Mouse (Mus musculus) MEL (cell line): ENCODE results near the gene H2afy. TPM values are rescaled to one million over a fixed set of nuclear protein-coding genes. Genes with fewer than 3 reads are reported as not detected.

Source experiments
- DNase-seq: peaks from one replicate; pipeline ENCODE4 v3.0.0; 2011; ENCODE audit warnings: low read depth, low spot score
- H3K27ac ChIP-seq: 2 replicates; pipeline ENCODE4 v1.5.1; 2012; ENCODE audit warnings: low read depth, mild to moderate bottlenecking, control low read depth, low read length, moderate library complexity; ENCODE audit not compliant: control insufficient read depth
- H3K27me3 ChIP-seq, 2 experiments: fragments of 150-350 bp in 1 of 2; sonication (generic) in 1 of 2; 2 replicates each; pipeline ENCODE4 v1.6.1; 2012; ENCODE audit warnings: low read length in 2 of 2, mild to moderate bottlenecking in 2 of 2, improper control_type of control experiment in 1 of 2, moderate library complexity in 1 of 2; ENCODE audit not compliant: insufficient read depth in 2 of 2, control insufficient read depth in 1 of 2
- H3K36me3 ChIP-seq, 2 experiments: 2 replicates each; pipeline ENCODE4 v1.6.1; 2012 to 2014; ENCODE audit warnings: low read length in 2 of 2, improper control_type of control experiment in 1 of 2, inconsistent platforms in 1 of 2, mild to moderate bottlenecking in 1 of 2; ENCODE audit not compliant: insufficient read depth in 2 of 2, control insufficient read depth in 1 of 2
- H3K4me1 ChIP-seq, 2 experiments: fragments of 150-350 bp in 1 of 2; sonication (generic) in 1 of 2; 2 replicates each; pipeline ENCODE4 v1.6.1; 2012; ENCODE audit warnings: low read length in 2 of 2, improper control_type of control experiment in 1 of 2, mild to moderate bottlenecking in 1 of 2; ENCODE audit not compliant: insufficient read depth in 2 of 2, control insufficient read depth in 1 of 2
- H3K4me3 ChIP-seq, 2 experiments: fragments of 150-350 bp in 1 of 2; sonication (generic) in 1 of 2; 2 replicates each; pipeline ENCODE4 v1.5.1; 2012; ENCODE audit warnings: low read depth in 2 of 2, low read length in 2 of 2, mild to moderate bottlenecking in 2 of 2, moderate library complexity in 2 of 2, control low read depth in 1 of 2, improper control_type of control experiment in 1 of 2; ENCODE audit not compliant: control insufficient read depth in 1 of 2, insufficient read depth in 1 of 2
- H3K79me2 ChIP-seq: 2 replicates; pipeline ENCODE4 v1.6.1; 2012; ENCODE audit warnings: mild to moderate bottlenecking, low read length, moderate library complexity; ENCODE audit not compliant: control insufficient read depth, poor library complexity, insufficient read depth
- H3K9ac ChIP-seq: 2 replicates; pipeline ENCODE4 v1.6.1; 2012; ENCODE audit warnings: low read depth, mild to moderate bottlenecking, control low read depth, low read length, moderate library complexity; ENCODE audit not compliant: control insufficient read depth, poor library complexity, severe bottlenecking
- H3K9me3 ChIP-seq: fragments of 150-350 bp; sonication (generic); replicated peaks from 2 replicates; pipeline ENCODE4 v1.6.1; 2012; ENCODE audit warnings: mild to moderate bottlenecking, low read length, improper control_type of control experiment, moderate library complexity; ENCODE audit not compliant: insufficient read depth
- BHLHE40 ChIP-seq: IDR thresholded peaks from 2 replicates; pipeline ENCODE4 v1.6.1; 2012; ENCODE audit warnings: low read depth, mild to moderate bottlenecking, inconsistent platforms, low read length, improper control_type of control experiment, borderline replicate concordance
- CHD1 ChIP-seq: IDR thresholded peaks from 2 replicates; pipeline ENCODE4 v1.6.1; 2012; ENCODE audit warnings: low read depth, mild to moderate bottlenecking, inconsistent platforms, low read length, improper control_type of control experiment
- CHD2 ChIP-seq: IDR thresholded peaks from 2 replicates; pipeline ENCODE4 v1.6.1; 2011; ENCODE audit warnings: low read length, improper control_type of control experiment
- CTCF ChIP-seq, 3 experiments: IDR thresholded peaks in 2 of 3; conservative IDR thresholded peaks in 1 of 3; 2 replicates each; pipeline ENCODE4 v1.5.1; 2011 to 2012; ENCODE audit warnings: low read length in 3 of 3, low read depth in 2 of 3, mild to moderate bottlenecking in 2 of 3, improper control_type of control experiment in 1 of 3, inconsistent platforms in 1 of 3, mixed read lengths in 1 of 3, moderate library complexity in 1 of 3; ENCODE audit not compliant: control insufficient read depth in 1 of 3, insufficient read depth in 1 of 3, poor library complexity in 1 of 3, severe bottlenecking in 1 of 3
- E2F4 ChIP-seq: IDR thresholded peaks from 2 replicates; pipeline ENCODE4 v1.6.1; 2011; ENCODE audit warnings: low read depth, low read length, improper control_type of control experiment, borderline replicate concordance
- EP300 ChIP-seq, 2 experiments: IDR thresholded peaks; 2 replicates each; pipeline ENCODE4 v1.6.1; 2011; ENCODE audit warnings: improper control_type of control experiment in 2 of 2, low read length in 2 of 2, low read depth in 1 of 2, mild to moderate bottlenecking in 1 of 2
- GATA1 ChIP-seq: IDR thresholded peaks from 2 replicates; pipeline ENCODE4 v1.6.1; 2011; ENCODE audit warnings: low read depth, low read length, improper control_type of control experiment
- HCFC1 ChIP-seq: IDR thresholded peaks from 2 replicates; pipeline ENCODE4 v1.6.1; 2012; ENCODE audit warnings: low read depth, mild to moderate bottlenecking, inconsistent platforms, low read length, improper control_type of control experiment, moderate library complexity
- JUND ChIP-seq: IDR thresholded peaks from 2 replicates; pipeline ENCODE4 v1.6.1; 2011; ENCODE audit warnings: low read depth, mild to moderate bottlenecking, improper control_type of control experiment, low read length
- MAX ChIP-seq: IDR thresholded peaks from 2 replicates; pipeline ENCODE4 v1.6.1; 2011; ENCODE audit warnings: low read length, improper control_type of control experiment
- MXI1 ChIP-seq: IDR thresholded peaks from 2 replicates; pipeline ENCODE4 v1.6.1; 2011; ENCODE audit warnings: mild to moderate bottlenecking, low read depth, low read length, improper control_type of control experiment
- MYB ChIP-seq: IDR thresholded peaks from 2 replicates; pipeline ENCODE4 v1.6.1; 2011; ENCODE audit warnings: mild to moderate bottlenecking, low read depth, low read length, improper control_type of control experiment
- MYC ChIP-seq: IDR thresholded peaks from 2 replicates; pipeline ENCODE4 v1.6.1; 2011; ENCODE audit warnings: low read depth, mild to moderate bottlenecking, low read length, improper control_type of control experiment, moderate library complexity
- NELFE ChIP-seq: IDR thresholded peaks from 2 replicates; pipeline ENCODE4 v1.6.1; 2011; ENCODE audit warnings: low read depth, low read length, improper control_type of control experiment
- NRF1 ChIP-seq: IDR thresholded peaks from 2 replicates; pipeline ENCODE4 v1.6.1; 2014; ENCODE audit warnings: low read depth, mild to moderate bottlenecking, inconsistent platforms, low read length, improper control_type of control experiment, moderate library complexity; ENCODE audit not compliant: poor library complexity, insufficient read depth, severe bottlenecking
- POLR2A ChIP-seq, 2 experiments: IDR thresholded peaks; 2 replicates each; pipeline ENCODE4 v1.6.1; 2011 to 2012; ENCODE audit warnings: low read length in 2 of 2, mild to moderate bottlenecking in 2 of 2, control low read depth in 1 of 2, improper control_type of control experiment in 1 of 2, low read depth in 1 of 2, moderate library complexity in 1 of 2; ENCODE audit not compliant: control insufficient read depth in 1 of 2, insufficient read depth in 1 of 2, poor library complexity in 1 of 2
- POLR2AphosphoS5 ChIP-seq: IDR thresholded peaks from 2 replicates; pipeline ENCODE4 v1.6.1; 2012; ENCODE audit warnings: low read depth, borderline replicate concordance, mild to moderate bottlenecking, inconsistent platforms, low read length, moderate library complexity, mixed read lengths
- RCOR1 ChIP-seq: IDR thresholded peaks from 2 replicates; pipeline ENCODE4 v1.6.1; 2012; ENCODE audit warnings: low read depth, mild to moderate bottlenecking, inconsistent platforms, low read length, improper control_type of control experiment
- SIN3A ChIP-seq: IDR thresholded peaks from 2 replicates; pipeline ENCODE4 v1.6.1; 2012; ENCODE audit warnings: low read length, improper control_type of control experiment, inconsistent platforms
- SMC3 ChIP-seq: IDR thresholded peaks from 2 replicates; pipeline ENCODE4 v1.6.1; 2011; ENCODE audit warnings: low read depth, low read length, improper control_type of control experiment
- TCF12 ChIP-seq: IDR thresholded peaks from 2 replicates; pipeline ENCODE4 v1.6.1; 2014; ENCODE audit warnings: low read depth, mild to moderate bottlenecking, inconsistent platforms, low read length, improper control_type of control experiment, moderate library complexity
- USF2 ChIP-seq, 2 experiments: IDR thresholded peaks; 2 replicates each; pipeline ENCODE4 v1.6.1; 2011 to 2012; ENCODE audit warnings: improper control_type of control experiment in 2 of 2, low read length in 2 of 2, borderline replicate concordance in 1 of 2, inconsistent platforms in 1 of 2, low read depth in 1 of 2, mild to moderate bottlenecking in 1 of 2; ENCODE audit not compliant: insufficient read depth in 1 of 2
- ZC3H11A ChIP-seq: IDR thresholded peaks from 2 replicates; pipeline ENCODE4 v1.6.1; 2012; ENCODE audit warnings: low read depth, mild to moderate bottlenecking, inconsistent platforms, low read length, improper control_type of control experiment
- ZKSCAN1 ChIP-seq: IDR thresholded peaks from 2 replicates; pipeline ENCODE4 v1.6.1; 2012; ENCODE audit warnings: low read depth, mild to moderate bottlenecking, inconsistent platforms, low read length, improper control_type of control experiment, moderate library complexity
- ZNF384 ChIP-seq: IDR thresholded peaks from 2 replicates; pipeline ENCODE4 v1.6.1; 2012; ENCODE audit warnings: low read depth, mild to moderate bottlenecking, inconsistent platforms, low read length, improper control_type of control experiment
- polyA plus RNA-seq, 2 experiments: library from polyadenylated mRNA; stranded (reverse) in 1 of 2; unstranded in 1 of 2; fragments of >175 nt in 1 of 2; fragments of >200 nt in 1 of 2; gene quantifications; 2 replicates each; pipeline versions ENCODE4 v1.2.1 to v1.2.4; 2012; ENCODE audit warnings: low replicate concordance in 2 of 2, low read depth in 1 of 2; ENCODE audit not compliant: insufficient read length in 2 of 2, insufficient read depth in 1 of 2, missing spikeins in 1 of 2
- total RNA-seq: library from RNA; depleted of rRNA; stranded (reverse); fragments of 300-350 nt; gene quantifications from 2 replicates; pipeline ENCODE4 v1.2.3, GENCODE M21; 2012

The H2afy gene
- total and polyA plus RNA-seq, 3 experiments = 159 to 245 TPM; not detected in 1

DNA sequence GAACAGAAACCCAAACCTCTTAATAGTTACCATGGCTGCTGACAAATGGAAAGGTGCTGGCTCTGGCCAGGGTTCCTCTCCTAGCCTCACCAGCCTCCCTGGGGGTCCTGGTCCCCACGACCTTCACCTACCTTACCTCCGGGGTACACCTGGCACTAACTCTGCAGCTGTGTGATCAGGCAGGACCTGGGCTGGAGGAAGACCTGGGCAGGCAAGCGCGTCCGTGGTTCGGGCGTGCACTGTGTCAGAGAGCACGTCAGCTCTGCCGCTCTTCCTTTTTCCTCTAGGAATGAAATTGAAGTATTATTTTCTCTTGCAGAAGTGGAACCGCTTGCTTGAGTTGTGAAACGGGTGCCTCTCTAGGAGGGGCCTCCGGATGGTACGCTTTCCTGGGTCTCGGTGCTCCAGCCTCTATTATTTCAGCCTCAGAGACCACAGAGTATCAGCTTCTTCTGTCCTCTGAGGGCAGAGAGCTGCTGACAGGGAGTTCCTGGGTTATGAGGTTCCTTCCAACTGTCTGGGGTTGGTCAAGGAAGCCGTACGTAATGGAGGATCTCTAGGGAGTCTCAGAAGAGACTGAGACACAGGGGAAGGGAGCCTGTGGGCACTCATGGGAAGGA lies 42.4 kb upstream of the H2afy start, which contains the start of gene Tifab:
TSS of gene Tifab (minus strand) at position 470 of the 620 bp plus-strand sequence.
- Histone ChIP-seq H3K9ac (no peak within 1 kb of the TSS), H3K4me3 (no peak within 1 kb of the TSS)
- DNase-seq = no peak

DNA sequence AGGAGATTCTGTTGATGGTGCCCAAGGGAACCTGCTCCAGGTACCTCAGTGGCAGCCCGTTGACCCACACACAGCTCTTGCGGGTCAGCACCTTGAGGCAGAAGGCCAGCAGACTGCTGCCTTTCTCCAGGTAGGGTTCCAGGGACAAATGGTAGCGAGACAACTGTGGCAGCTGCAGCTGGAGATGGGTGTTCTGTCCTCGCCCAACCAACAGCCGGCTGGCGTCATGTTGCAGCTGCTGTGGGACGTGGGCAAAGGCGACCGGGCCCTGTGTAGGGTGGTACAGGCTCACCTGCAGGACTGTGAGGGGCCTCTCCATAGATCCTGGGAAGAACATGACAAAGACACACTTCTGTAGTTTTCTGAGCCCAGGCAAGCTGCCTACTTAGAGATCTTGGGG lies 40.1 kb upstream of the H2afy start:
- no peak overlapping the region for H3K27ac ChIP-seq
- no peak for DNase-seq

More for the DNA sequence above, 42.4 kb upstream of the H2afy start, which contains the start of gene Tifab:
- no peaks in the 10 kb centered on the region for H3K27me3 ChIP-seq
- H3K79me2 ChIP-seq = no peaks in the 10 kb centered on the region
- no peaks in the 10 kb centered on the region for H3K36me3 ChIP-seq
- TF ChIP-seq RCOR1 = no peak
- no peak for TF ChIP-seq SIN3A
- no peak for TF ChIP-seq MAX
- TF ChIP-seq HCFC1 = no peak
- TF ChIP-seq NRF1 = no peak
- TF ChIP-seq ZKSCAN1 = no peak
- TF ChIP-seq NELFE = no peak
- TF ChIP-seq CHD1 = no peak
- TF ChIP-seq E2F4 = no peak
- no peak for TF ChIP-seq USF2 (IDR thresholded peaks at IDR 0.05; ENCODE audit: borderline replicate concordance in 1 of 2, insufficient read depth in 1 of 2, low read depth in 1 of 2, low read length in 2 of 2)
- no peak for TF ChIP-seq ZC3H11A
- no peak for TF ChIP-seq TCF12
- no peak for TF ChIP-seq ZNF384
- no peaks in the 10 kb centered on the region for H3K4me1 ChIP-seq
- H3K9me3 ChIP-seq = no peaks in the 10 kb centered on the region
- H3K27ac ChIP-seq = no peak within 1 kb of the TSS

More for the DNA sequence above, 40.1 kb upstream of the H2afy start:
- Histone ChIP-seq H3K9ac (no peak overlapping the region), H3K36me3 (no peaks in the 10 kb centered on the region), H3K9me3 (no peaks in the 10 kb centered on the region), H3K27me3 (no peaks in the 10 kb centered on the region)
- TF ChIP-seq POLR2AphosphoS5 = no peak
- TF ChIP-seq POLR2A (IDR thresholded peaks at IDR 0.05; ENCODE audit: control insufficient read depth in 1 of 2, insufficient read depth in 1 of 2, low read depth in 1 of 2, low read length in 2 of 2, poor library complexity in 1 of 2) = no peak
- TF ChIP-seq ZNF384 = no peak
- TF ChIP-seq CTCF (IDR thresholded peaks at IDR 0.05 in 2 of 3, conservative IDR thresholded peaks at IDR 0.05 in 1 of 3; ENCODE audit: control insufficient read depth in 1 of 3, insufficient read depth in 1 of 3, low read depth in 2 of 3, low read length in 3 of 3, poor library complexity in 1 of 3, severe bottlenecking in 1 of 3) = no peak
- no peak for TF ChIP-seq MYC
- no peak for TF ChIP-seq EP300 (IDR thresholded peaks at IDR 0.05; ENCODE audit: low read depth in 1 of 2, low read length in 2 of 2)
- TF ChIP-seq USF2 (IDR thresholded peaks at IDR 0.05; ENCODE audit: borderline replicate concordance in 1 of 2, insufficient read depth in 1 of 2, low read depth in 1 of 2, low read length in 2 of 2) = no peak
- TF ChIP-seq CHD1 = no peak
- no peak for TF ChIP-seq NRF1
- TF ChIP-seq ZC3H11A = no peak
- no peak for TF ChIP-seq ZKSCAN1
- TF ChIP-seq MXI1 = no peak
- TF ChIP-seq JUND = no peak
- TF ChIP-seq SMC3 = no peak
- TF ChIP-seq MYB = no peak
- no peak for TF ChIP-seq CHD2
- no peak for TF ChIP-seq BHLHE40
- TF ChIP-seq GATA1 = no peak
- TF ChIP-seq HCFC1 = no peak
- TF ChIP-seq, all 39 proteins: peak for 0
- H3K4me3 ChIP-seq = no peak overlapping the region
- no peaks in the 10 kb centered on the region for H3K79me2 ChIP-seq
- no peaks in the 10 kb centered on the region for H3K4me1 ChIP-seq
